Mouse (Mus musculus): ENCODE measurements around the gene E2f8. TPM values are rescaled to one million over a fixed set of nuclear protein-coding genes. Genes with fewer than 3 reads are reported as not detected.

The E2f8 gene
- total and polyA plus RNA-seq, 3 experiments, result 2.6 to 17.1 (median 3.8) TPM

- no peak for TF ChIP-seq USF1 (IDR thresholded peaks at IDR 0.05; ENCODE audit: low read depth, low read length)
- TF ChIP-seq MAFK (IDR thresholded peaks at IDR 0.05; ENCODE audit: insufficient replicate concordance, low read length), result no peak
- no peak for TF ChIP-seq CTCF (conservative IDR thresholded peaks at IDR 0.05 in 1 of 2, IDR thresholded peaks at IDR 0.05 in 1 of 2; ENCODE audit: low read depth in 2 of 2, low read length in 2 of 2)
- TF ChIP-seq TCF12 (IDR thresholded peaks at IDR 0.05; ENCODE audit: low read depth, low read length), result no peak
- TF ChIP-seq ZKSCAN1 (IDR thresholded peaks at IDR 0.05; ENCODE audit: borderline replicate concordance, low read depth, low read length), result no peak
- no peak for TF ChIP-seq POLR2A (IDR thresholded peaks at IDR 0.05; ENCODE audit: low read depth, low read length)
- no peak for TF ChIP-seq NRF1 (IDR thresholded peaks at IDR 0.05; ENCODE audit: low read depth, low read length)
- no peak for TF ChIP-seq POLR2AphosphoS2 (IDR thresholded peaks at IDR 0.05; ENCODE audit: low read depth, low read length)
- no peak for TF ChIP-seq ZC3H11A (IDR thresholded peaks at IDR 0.05; ENCODE audit: low read depth, low read length)
- TF ChIP-seq SMC3 (IDR thresholded peaks at IDR 0.05; ENCODE audit: low read depth, low read length), result no peak
- TF ChIP-seq MAZ (IDR thresholded peaks at IDR 0.05; ENCODE audit: low read depth, low read length), result no peak
- TF ChIP-seq RCOR1 (conservative IDR thresholded peaks at IDR 0.05; ENCODE audit: low read depth, low read length), result no peak
Observed at GRCm38 (mm10) chr7:48877786-48878390, 3.5 kb downstream of the E2f8 start.

GRCm38 (mm10) chr7:48876526-48876925 lies 4.9 kb downstream of the E2f8 start:
- Histone ChIP-seq H3K4me3 (replicated peaks in 1 of 3; ENCODE audit: low read depth in 2 of 3, low read length in 2 of 3, poor library complexity in 1 of 3) (no peak overlapping the region), H3K4me1 (ENCODE audit: control insufficient read depth in 1 of 2, insufficient read depth in 2 of 2) (peaks cover 2 to 8% of the 10 kb centered on the region in 2 experiments; a peak in 3 of 4 replicates), H3K9me3 (replicated peaks; ENCODE audit: low read length) (no peaks in the 10 kb centered on the region), H3K27ac (ENCODE audit: insufficient read depth, low read depth) (no peak overlapping the region), H3K36me3 (replicated peaks in 1 of 2; ENCODE audit: control insufficient read depth in 1 of 2, insufficient read depth in 1 of 2, low read length in 1 of 2) (peaks cover 41 to 64% of the 10 kb centered on the region in 2 experiments), H3K4me2 (ENCODE audit: insufficient read depth, low read depth, poor library complexity, severe bottlenecking) (0 out of 2 replicates have a peak overlapping the region, but pooled peaks have one; percentile 37), H3K27me3 (replicated peaks) (no peaks in the 10 kb centered on the region), H3K9ac (ENCODE audit: insufficient read depth, low read depth) (no peak overlapping the region), H3K79me2 (replicated peaks; ENCODE audit: control insufficient read depth, extremely low read depth, insufficient read depth, poor library complexity, severe bottlenecking) (no peaks in the 10 kb centered on the region; the same call in 1 of the 2 replicates)
- TF ChIP-seq SMC3 (IDR thresholded peaks at IDR 0.05; ENCODE audit: low read depth, low read length) (peak; percentile 69), MAZ (IDR thresholded peaks at IDR 0.05; ENCODE audit: low read depth, low read length) (no peak), CTCF (conservative IDR thresholded peaks at IDR 0.05 in 1 of 2, IDR thresholded peaks at IDR 0.05 in 1 of 2; ENCODE audit: low read depth in 2 of 2, low read length in 2 of 2) (peak; percentile 66 to 80), EP300 (IDR thresholded peaks at IDR 0.05; ENCODE audit: low read length) (no peak), CHD2 (IDR thresholded peaks at IDR 0.05; ENCODE audit: low read length) (no peak), POLR2AphosphoS2 (IDR thresholded peaks at IDR 0.05; ENCODE audit: low read depth, low read length) (no peak), RAD21 (IDR thresholded peaks at IDR 0.05; ENCODE audit: low read depth, low read length) (peak; percentile 51), USF1 (IDR thresholded peaks at IDR 0.05; ENCODE audit: low read depth, low read length) (no peak)
- dilution Hi-C loops (cut with MboI; ENCODE audit: extremely low pct_ligation_motif_present, extremely low pct_unique_long_range_greater_than_20kb, low sequenced_read_pairs) (no loop called here), in situ Hi-C loops (cut with MboI; ENCODE audit: low pct_ligation_motif_present, low pct_unique_long_range_greater_than_20kb, low sequenced_read_pairs) (loop anchor here (5.0 kb wide), 1 partner anchor 119 kb away; no protein-coding TSS in a partner anchor)
- peak; percentile 63 for DNase-seq (ENCODE audit: extremely low read depth)

More at GRCm38 (mm10) chr7:48877786-48878390, 3.5 kb downstream of the E2f8 start:
- DNase-seq (ENCODE audit: extremely low read depth), result no peak
- in situ Hi-C loops (cut with MboI; ENCODE audit: low pct_ligation_motif_present, low pct_unique_long_range_greater_than_20kb, low sequenced_read_pairs), result loop anchor here (5.0 kb wide), 1 partner anchor 121 kb away; no protein-coding TSS in a partner anchor
- Histone ChIP-seq H3K79me2 (replicated peaks; ENCODE audit: control insufficient read depth, extremely low read depth, insufficient read depth, poor library complexity, severe bottlenecking) (no peaks in the 10 kb centered on the region; the same call in 1 of the 2 replicates), H3K4me1 (ENCODE audit: control insufficient read depth in 1 of 2, insufficient read depth in 2 of 2) (peaks cover 4 to 13% of the 10 kb centered on the region in 2 experiments; a peak in 3 of 4 replicates), H3K4me2 (ENCODE audit: insufficient read depth, low read depth, poor library complexity, severe bottlenecking) (no peak overlapping the region), H3K9ac (ENCODE audit: insufficient read depth, low read depth) (no peak overlapping the region), H3K4me3 (replicated peaks in 1 of 3; ENCODE audit: low read depth in 2 of 3, low read length in 2 of 3, poor library complexity in 1 of 3) (no peak overlapping the region), H3K27me3 (replicated peaks) (peaks cover 12% of the 10 kb centered on the region), H3K27ac (ENCODE audit: insufficient read depth, low read depth) (no peak overlapping the region), H3K9me3 (replicated peaks; ENCODE audit: low read length) (no peaks in the 10 kb centered on the region), H3K36me3 (replicated peaks in 1 of 2; ENCODE audit: control insufficient read depth in 1 of 2, insufficient read depth in 1 of 2, low read length in 1 of 2) (peaks cover 29 to 51% of the 10 kb centered on the region in 2 experiments)
- dilution Hi-C loops (cut with MboI; ENCODE audit: extremely low pct_ligation_motif_present, extremely low pct_unique_long_range_greater_than_20kb, low sequenced_read_pairs), result no loop called here

Measured in CH12.LX (cell line).